Mouse (Mus musculus) embryo, embryonic 10.5 days (tissue): Measurements from ENCODE around the gene Alg5.

ENCODE experiments used
- DNase-seq: peaks from one replicate; pipeline ENCODE4 v3.0.0-alpha.2; 2015; ENCODE audit warnings: low spot score

The Alg5 gene

DNA sequence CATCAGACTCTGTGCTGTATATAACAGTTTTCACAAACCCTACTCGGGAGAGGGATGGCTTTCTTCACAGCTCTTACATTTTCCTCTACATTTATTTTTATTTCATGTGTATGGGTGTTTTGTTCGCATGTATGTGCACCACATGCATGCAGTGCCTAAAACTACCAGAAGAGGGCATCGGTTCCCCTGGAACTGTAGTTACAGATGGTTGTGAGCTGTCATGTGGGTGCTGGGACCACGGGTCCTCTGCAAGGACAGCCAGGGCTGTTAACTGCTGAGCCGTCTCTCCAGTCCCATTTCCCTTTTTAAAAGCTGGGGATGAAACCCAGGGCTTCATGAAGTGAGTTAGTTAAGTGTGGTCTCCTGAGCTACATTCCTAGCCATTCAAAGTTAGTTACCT is 60.0 kb downstream of the Alg5 start:
- no peak for DNase-seq

DNA sequence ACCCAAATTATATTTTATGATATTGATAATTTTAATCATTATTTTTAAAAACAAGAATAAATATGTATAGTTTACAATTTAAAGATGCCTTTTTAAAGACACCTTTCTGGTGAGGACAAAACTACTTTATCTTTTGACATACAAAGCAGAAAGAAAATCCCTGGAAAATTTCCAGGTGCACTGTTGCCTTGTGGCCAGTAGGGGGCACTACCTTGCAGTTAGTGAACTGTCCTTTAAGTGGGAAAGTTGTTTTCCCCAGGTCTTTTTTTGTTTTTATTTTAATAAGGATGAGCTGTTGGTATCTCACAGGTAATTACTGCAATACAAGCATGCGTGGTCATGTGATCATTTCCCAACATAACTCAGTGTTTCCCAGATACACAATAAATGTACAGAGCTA is 60.5 kb downstream of the Alg5 start:
- DNase-seq = peak; percentile 33

DNA sequence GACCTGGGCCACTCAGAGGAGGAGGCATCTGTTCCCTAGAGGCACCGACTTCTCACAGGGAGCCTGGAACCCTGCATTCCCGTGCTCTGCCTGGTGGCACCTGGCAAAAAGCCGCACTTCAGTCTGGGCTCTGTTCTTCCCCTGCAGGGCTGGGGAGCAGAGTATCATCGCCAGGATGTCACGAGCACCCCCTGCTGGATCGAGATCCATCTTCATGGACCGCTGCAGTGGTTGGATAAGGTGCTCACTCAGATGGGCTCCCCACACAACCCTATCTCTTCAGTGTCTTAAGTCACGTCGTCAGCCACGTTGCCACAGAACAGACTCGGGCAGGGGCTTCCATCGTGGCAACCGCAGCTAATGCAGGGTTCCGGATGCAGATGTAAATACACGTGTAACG is 61.9 kb downstream of the Alg5 start:
- DNase-seq = peak; percentile 62
